Mouse (Mus musculus) midbrain, embryonic 15.5 days (tissue): ENCODE measurements around the gene Thop1. TPM values are rescaled to one million over a fixed set of nuclear protein-coding genes. Genes with fewer than 3 reads are reported as not detected.
A peak's percentile ranks its signal among the peaks of the same experiment; 100 is the strongest.

ENCODE experiments used
- ATAC-seq: fragments of 200-750 bp; cut with Nextera tagmentation; replicated peaks from 2 replicates; pipeline ENCODE4 v1.8.0; 2017; ENCODE audit warnings: moderate TSS enrichment
- H3K27ac ChIP-seq: fragments of 300-500 bp; sonication (generic); 2 replicates; pipeline ENCODE4 v1.5.1; 2015; ENCODE audit warnings: mild to moderate bottlenecking, inconsistent platforms
- H3K27me3 ChIP-seq: fragments of 300-500 bp; sonication (generic); replicated peaks from 2 replicates; pipeline ENCODE4 v1.6.1; 2015; ENCODE audit warnings: inconsistent platforms
- H3K36me3 ChIP-seq: fragments of 300-500 bp; sonication (generic); replicated peaks from 2 replicates; pipeline ENCODE4 v1.6.1; 2015; ENCODE audit warnings: inconsistent platforms
- H3K4me1 ChIP-seq: fragments of 300-500 bp; sonication (generic); 2 replicates; pipeline ENCODE4 v1.6.1; 2015; ENCODE audit warnings: inconsistent platforms
- H3K4me2 ChIP-seq: fragments of 300-500 bp; sonication (generic); 2 replicates; pipeline ENCODE4 v1.6.1; 2015; ENCODE audit warnings: inconsistent platforms, mild to moderate bottlenecking, moderate library complexity
- H3K4me3 ChIP-seq: fragments of 300-500 bp; sonication (generic); 2 replicates; pipeline ENCODE4 v1.5.1; 2015; ENCODE audit warnings: mild to moderate bottlenecking, inconsistent platforms
- H3K9ac ChIP-seq: fragments of 300-500 bp; sonication (generic); 2 replicates; pipeline ENCODE4 v1.6.1; 2015; ENCODE audit warnings: mild to moderate bottlenecking, inconsistent platforms
- H3K9me3 ChIP-seq: fragments of 300-500 bp; sonication (generic); 2 replicates; pipeline ENCODE4 v1.6.1; 2016; ENCODE audit warnings: inconsistent platforms
- whole genome bisulfite sequencing: fragments of 180-500 bp; shearing (Covaris S2); methylation state at CpG from one replicate; pipeline ENCODE4 v1.1.7; 2015; ENCODE audit warnings: mixed read lengths; 5-methylcytosine and 5-hydroxymethylcytosine counted together
- polyA plus RNA-seq: library from polyadenylated mRNA; unstranded; fragments of >200 nt; fragmentation: Nextera tagmentation; extraction: Ambion mirVana; gene quantifications from 2 replicates; pipeline ENCODE4 v1.2.1, GENCODE M21; 2015

Thop1 gene
- polyA plus RNA-seq, 1 experiment from 2014 or later, result 52.2 TPM

DNA sequence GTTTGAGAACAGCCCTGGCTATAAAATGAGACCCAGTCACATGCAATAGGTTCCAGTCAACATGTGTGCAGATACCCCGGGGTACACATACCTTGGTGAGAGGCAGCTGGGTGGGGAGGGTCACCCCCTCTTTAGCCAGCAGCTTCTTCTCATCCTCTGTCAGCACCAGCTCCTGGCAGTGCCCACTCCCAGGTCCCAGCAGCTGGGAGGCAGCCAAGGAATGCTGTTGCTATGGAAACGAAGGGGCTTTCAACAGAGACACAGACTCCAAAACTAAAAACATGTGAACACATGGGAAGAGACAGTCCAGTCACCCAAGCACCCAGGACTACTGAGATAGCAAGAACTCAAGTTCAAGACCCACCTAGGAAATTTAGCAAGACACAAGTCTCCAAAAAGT, 19.4 kb downstream of the Thop1 start:
- 0 out of 2 replicates have a peak, but pooled peaks have one; percentile 43 for ATAC-seq
- H3K4me2 ChIP-seq, result no peak overlapping the region
- H3K27ac ChIP-seq, result no peak overlapping the region
- no peak overlapping the region for H3K9ac ChIP-seq
- H3K4me1 ChIP-seq, result no peaks in the 10 kb centered on the region
- peaks cover 2% of the 10 kb centered on the region; the same call in 1 of the 2 replicates for H3K27me3 ChIP-seq
- no peaks in the 10 kb centered on the region for H3K9me3 ChIP-seq
- no peaks in the 10 kb centered on the region for H3K36me3 ChIP-seq
- 56% methylated on average over 2 of the region's 2 CpGs for WGBS
- H3K4me3 ChIP-seq, result no peak overlapping the region

DNA sequence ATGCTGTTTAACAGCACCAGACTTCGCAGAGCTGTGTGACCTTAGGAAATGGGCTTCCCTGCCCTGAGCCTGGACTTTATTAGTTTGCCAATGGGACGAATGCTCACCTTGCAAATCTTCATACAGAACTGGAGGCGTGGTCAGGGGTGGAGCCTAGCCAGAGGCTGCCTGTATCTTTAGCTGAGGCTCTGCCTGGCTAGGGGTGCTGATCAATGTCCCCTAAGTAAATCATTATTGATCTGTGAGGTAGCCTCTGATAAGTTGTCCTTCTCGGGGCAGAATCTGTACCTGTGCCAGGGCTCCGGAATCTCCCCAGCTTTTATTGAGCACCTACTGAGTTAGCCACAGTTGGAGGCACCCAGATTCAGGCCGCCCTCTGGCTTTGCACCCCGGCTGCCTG, 20.8 kb downstream of the Thop1 start:
- peaks cover 2% of the 10 kb centered on the region; the same call in 1 of the 2 replicates for H3K27me3 ChIP-seq
- H3K4me3 ChIP-seq, result no peak overlapping the region
- no peaks in the 10 kb centered on the region for H3K36me3 ChIP-seq
- no peak for ATAC-seq
- H3K9ac ChIP-seq, result no peak overlapping the region
- H3K4me1 ChIP-seq, result no peaks in the 10 kb centered on the region
- 79% methylated on average over 7 of the region's 7 CpGs for WGBS
- no peak overlapping the region for H3K27ac ChIP-seq
- H3K4me2 ChIP-seq, result no peak overlapping the region
- H3K9me3 ChIP-seq, result no peaks in the 10 kb centered on the region

DNA sequence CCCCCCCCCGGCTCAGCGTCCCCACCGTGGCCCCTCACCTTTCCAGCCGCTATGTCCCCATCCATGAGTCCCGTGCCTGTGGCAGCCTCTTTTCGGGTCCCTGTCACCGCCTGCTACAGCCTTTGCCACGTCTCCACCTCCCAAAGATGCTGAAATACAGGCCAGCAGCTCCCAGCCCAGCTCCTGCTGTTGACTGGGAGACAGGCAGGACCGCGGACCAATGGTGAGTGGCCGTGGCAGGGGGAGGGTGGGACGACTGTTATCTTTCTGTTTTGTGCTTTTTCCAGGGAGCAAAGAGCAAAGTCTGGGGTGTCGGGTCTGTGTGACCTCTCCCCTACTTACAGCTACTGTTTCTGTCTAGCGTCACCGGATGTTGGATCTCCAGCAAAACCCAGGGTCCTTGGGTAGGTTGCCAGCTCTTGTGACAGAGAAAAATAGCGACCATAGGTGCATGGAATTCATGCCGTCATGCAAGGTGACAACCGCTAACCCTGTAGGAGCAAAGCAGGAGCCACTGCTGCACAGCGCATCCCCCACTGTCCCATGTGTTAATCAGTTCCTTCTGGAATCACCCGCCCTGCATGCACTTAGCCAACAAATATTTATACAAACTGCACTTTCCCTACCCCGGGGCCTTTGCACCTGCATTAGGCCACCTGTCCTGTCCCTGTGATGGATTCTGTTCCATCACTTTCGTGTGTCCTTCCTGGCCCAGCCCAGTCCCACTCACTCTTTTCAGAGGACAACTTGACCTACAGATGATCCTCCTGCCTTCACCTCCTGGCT, 22.8 kb downstream of the Thop1 start:
- Histone ChIP-seq H3K4me2 (no peak overlapping the region), H3K9ac (no peak overlapping the region), H3K27me3 (peaks cover 2% of the 10 kb centered on the region; the same call in 1 of the 2 replicates), H3K4me1 (no peaks in the 10 kb centered on the region), H3K9me3 (no peaks in the 10 kb centered on the region), H3K27ac (no peak overlapping the region), H3K4me3 (no peak overlapping the region), H3K36me3 (no peaks in the 10 kb centered on the region)
- no peak for ATAC-seq
- 58% methylated on average over 22 of the region's 22 CpGs for WGBS

DNA sequence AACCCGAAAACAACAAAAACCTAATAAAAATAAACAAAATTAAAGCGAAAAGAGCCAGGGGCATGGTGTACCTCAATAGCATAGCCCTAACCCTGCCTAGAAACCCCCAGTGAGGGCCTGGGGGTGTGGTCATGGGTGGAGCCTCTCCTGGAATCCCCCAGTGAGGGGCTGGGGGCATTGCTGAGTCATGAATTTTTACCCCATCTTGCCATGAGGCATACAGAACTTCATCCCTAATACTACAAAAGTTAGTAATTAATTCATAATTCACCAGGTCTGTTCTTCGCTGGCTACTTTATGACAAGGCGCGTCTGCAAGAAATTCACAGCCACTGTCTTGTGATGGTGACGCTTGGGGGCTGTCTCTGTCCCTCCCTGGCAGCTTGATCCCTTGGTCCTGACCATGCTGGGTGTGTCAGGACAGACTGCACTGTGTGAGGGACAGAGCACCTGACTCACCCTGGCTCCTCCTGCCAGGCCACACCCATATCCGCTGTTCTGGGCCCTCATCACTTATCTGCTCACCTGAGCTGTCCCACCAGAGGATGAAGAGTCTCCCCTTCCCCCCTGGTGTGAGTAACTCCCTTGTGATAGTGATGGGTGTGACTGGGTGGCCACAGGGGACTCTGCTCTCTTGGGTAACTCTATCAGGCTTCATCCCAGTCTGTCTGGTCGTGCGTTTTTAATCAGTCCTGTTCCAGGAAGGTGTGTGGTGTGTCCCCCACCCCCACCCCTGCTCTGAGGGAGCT, 25.3 kb downstream of the Thop1 start:
- H3K4me2 ChIP-seq, result no peak overlapping the region
- H3K27ac ChIP-seq, result no peak overlapping the region
- peaks cover 2% of the 10 kb centered on the region; the same call in 1 of the 2 replicates for H3K27me3 ChIP-seq
- WGBS, result 70% methylated on average over 9 of the region's 9 CpGs
- H3K9me3 ChIP-seq, result no peaks in the 10 kb centered on the region
- H3K9ac ChIP-seq, result no peak overlapping the region
- H3K36me3 ChIP-seq, result no peaks in the 10 kb centered on the region
- H3K4me3 ChIP-seq, result no peak overlapping the region
- no peaks in the 10 kb centered on the region for H3K4me1 ChIP-seq
- ATAC-seq, result no peak

DNA sequence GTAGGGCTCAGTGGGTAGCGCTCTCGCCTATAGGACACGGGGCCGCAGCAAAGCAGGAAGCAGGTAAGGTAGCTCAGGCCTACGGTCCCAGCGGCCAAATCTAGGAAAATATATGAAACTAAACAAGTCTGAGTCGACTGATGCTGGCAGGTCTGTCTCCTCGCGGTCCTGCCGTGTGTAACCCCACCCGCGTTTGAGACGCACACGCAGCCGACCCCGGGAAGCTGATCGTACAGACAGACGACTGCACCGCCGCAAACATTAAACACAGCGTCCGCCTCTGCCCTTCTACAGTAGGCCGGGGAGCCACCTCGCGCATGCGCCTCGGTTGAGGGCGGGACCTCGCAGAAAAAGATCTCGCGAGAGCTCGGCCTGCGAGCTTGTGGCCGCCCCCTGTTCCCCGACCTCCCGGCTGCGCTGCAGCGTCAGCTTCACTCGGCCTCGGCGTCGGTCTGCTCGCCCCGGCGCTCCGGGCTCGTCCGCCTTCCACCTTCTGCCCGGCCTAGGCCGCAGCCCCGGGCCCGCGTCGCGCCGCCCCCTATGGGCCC, 35.8 kb downstream of the Thop1 start, which contains the start of gene Map2k2:
TSS of gene Map2k2 (plus strand) at position 351 of the 548 bp plus-strand sequence.
- Histone ChIP-seq H3K27ac (peak within 1 kb of the TSS; percentile 99), H3K4me3 (peak within 1 kb of the TSS; percentile 64), H3K36me3 (peaks cover 23% of the 10 kb centered on the region), H3K4me1 (peaks cover 28% of the 10 kb centered on the region), H3K27me3 (no peaks in the 10 kb centered on the region), H3K9me3 (no peaks in the 10 kb centered on the region), H3K4me2 (peak within 1 kb of the TSS; percentile 79), H3K9ac (peak within 1 kb of the TSS; percentile 96)
- ATAC-seq, result peak; percentile 94
- WGBS, result under 1% methylated on average over 55 of the region's 56 CpGs

DNA sequence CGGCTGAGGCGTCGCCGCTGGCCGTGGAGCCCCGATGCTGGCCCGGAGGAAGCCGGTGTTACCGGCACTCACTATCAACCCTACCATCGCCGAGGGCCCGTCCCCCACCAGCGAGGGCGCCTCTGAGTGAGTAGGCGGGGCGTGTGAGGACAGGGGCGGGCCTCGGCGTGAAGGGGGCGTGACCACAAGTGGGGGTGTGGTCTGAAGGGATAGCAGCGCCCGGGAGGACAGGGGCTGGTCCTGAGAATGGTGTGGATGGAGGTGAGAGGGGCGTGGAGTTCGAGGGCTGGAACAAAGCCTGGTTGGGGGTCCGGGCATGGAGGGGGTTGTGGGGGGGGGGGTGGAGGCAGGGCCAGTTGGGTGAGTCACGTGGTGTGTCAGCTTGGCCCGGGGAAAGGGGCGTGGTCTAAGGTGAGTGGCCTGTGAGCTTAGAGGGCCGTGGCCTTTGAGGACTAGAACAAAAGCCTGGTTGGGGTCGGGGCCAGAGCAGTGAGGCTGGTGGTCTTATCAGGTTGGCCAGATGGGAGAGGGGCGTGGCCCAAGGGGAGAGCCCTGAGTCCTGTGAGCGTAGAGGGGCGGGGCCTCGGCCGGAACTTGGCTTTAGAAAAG, 36.4 kb downstream of the Thop1 start:
- peak overlapping the region; percentile 79 for H3K4me2 ChIP-seq
- H3K9me3 ChIP-seq, result no peaks in the 10 kb centered on the region
- H3K4me3 ChIP-seq, result peak overlapping the region; percentile 64
- H3K9ac ChIP-seq, result peak overlapping the region; percentile 96
- no peaks in the 10 kb centered on the region for H3K27me3 ChIP-seq
- H3K4me1 ChIP-seq, result peaks cover 28% of the 10 kb centered on the region
- peak overlapping the region; percentile 99 for H3K27ac ChIP-seq
- WGBS, result 1% methylated on average over 35 of the region's 35 CpGs
- ATAC-seq, result peak; percentile 81
- peaks cover 29% of the 10 kb centered on the region for H3K36me3 ChIP-seq

DNA sequence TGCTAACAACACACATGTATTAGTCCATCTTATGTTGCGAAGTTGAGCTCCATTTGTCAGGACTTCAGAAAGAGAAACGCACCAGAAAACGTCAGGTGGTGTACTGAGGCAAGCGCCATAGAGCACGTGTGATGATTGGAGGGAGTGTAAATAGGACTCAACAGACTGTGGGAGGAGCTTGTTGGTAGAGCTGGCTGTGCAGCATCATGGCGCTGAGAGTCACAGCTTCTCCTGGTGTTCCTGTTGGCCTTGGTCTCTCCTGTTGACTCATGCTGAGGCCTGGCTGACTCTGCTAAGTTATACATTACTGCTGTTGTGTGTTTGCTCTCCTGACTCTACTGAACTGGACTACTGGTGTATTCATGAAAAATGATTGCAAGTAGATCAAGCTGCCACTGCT, 43.1 kb downstream of the Thop1 start:
- Histone ChIP-seq H3K9me3 (no peaks in the 10 kb centered on the region), H3K27me3 (no peaks in the 10 kb centered on the region), H3K4me2 (no peak overlapping the region), H3K4me3 (no peak overlapping the region), H3K9ac (no peak overlapping the region), H3K27ac (no peak overlapping the region), H3K4me1 (0 out of 2 replicates have a peak, but pooled peaks cover 7% of the 10 kb centered on the region), H3K36me3 (peaks cover 70% of the 10 kb centered on the region)
- no peak for ATAC-seq
- WGBS, result 94% methylated on average over 6 of the region's 6 CpGs

DNA sequence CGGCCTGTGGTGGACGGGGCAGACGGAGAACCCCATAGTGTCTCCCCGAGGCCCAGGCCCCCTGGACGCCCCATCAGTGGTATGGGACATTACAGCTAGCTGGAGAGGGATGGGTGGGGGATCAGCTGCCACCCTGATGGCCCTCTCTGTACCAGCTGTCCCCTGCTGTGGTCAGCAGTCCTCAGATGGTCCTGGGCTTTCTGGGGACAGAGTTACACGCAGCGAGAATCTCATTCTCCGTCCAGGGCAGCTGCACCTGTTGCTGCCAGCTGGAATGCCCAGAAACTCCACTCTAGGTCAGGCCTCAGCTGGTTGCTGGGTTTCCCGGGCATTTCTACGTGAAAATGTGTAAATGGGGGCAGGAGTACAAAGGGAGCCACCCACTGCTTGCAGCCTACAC, 49.8 kb downstream of the Thop1 start:
- Histone ChIP-seq H3K27ac (no peak overlapping the region), H3K4me1 (no peaks in the 10 kb centered on the region), H3K9ac (no peak overlapping the region), H3K4me3 (no peak overlapping the region), H3K36me3 (peaks cover 76% of the 10 kb centered on the region), H3K4me2 (no peak overlapping the region), H3K27me3 (no peaks in the 10 kb centered on the region), H3K9me3 (no peaks in the 10 kb centered on the region)
- ATAC-seq, result no peak
- WGBS, result 95% methylated on average over 10 of the region's 10 CpGs

DNA sequence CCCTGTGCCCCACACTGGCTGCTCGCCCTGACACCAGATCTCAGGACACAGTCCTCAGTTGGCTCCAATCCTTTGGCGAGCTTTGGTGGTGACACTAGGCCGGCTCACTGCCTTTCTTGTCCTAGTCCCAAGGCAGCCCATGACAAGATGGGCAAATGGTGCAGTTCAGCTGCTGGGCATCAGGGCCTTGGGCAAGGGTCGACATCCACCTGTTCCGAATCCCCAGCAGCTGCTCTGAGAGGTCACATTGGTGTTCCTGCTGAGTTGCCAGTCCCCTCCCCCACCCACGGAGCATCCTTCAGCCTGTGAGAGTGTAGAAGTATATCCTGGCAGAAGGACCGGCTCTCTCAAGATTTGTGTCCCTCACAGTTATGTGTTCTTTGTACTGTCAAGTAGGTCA, 50.8 kb downstream of the Thop1 start:
- H3K4me3 ChIP-seq, result no peak overlapping the region
- H3K9ac ChIP-seq, result no peak overlapping the region
- H3K4me2 ChIP-seq, result no peak overlapping the region
- H3K4me1 ChIP-seq, result no peaks in the 10 kb centered on the region
- H3K27me3 ChIP-seq, result no peaks in the 10 kb centered on the region
- 86% methylated on average over 7 of the region's 7 CpGs for WGBS
- no peak for ATAC-seq
- H3K27ac ChIP-seq, result no peak overlapping the region
- no peaks in the 10 kb centered on the region for H3K9me3 ChIP-seq
- H3K36me3 ChIP-seq, result peaks cover 66% of the 10 kb centered on the region

DNA sequence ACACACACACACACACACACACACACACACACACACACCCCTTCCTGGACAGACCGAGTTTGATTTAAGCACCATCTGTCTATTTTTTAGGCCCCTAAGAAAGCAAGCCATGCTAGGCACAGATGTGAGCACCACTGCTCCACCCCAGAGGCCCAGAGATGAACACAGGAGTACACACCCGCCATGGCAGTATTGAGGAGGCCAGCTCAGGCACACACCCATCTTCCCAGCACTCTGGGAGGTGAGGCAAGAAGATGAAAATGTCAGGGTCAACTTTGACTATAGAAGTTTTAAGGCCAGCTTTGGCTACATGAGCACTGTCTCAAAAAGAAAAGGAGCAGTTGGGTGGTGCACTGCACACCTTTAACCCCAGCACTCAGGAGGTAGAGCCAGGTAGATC, 53.1 kb downstream of the Thop1 start:
- H3K27ac ChIP-seq, result no peak overlapping the region
- 90% methylated on average over 2 of the region's 2 CpGs for WGBS
- H3K36me3 ChIP-seq, result peaks cover 50% of the 10 kb centered on the region
- no peaks in the 10 kb centered on the region for H3K4me1 ChIP-seq
- H3K27me3 ChIP-seq, result no peaks in the 10 kb centered on the region
- no peak for ATAC-seq
- H3K9me3 ChIP-seq, result no peaks in the 10 kb centered on the region
- no peak overlapping the region for H3K4me2 ChIP-seq
- no peak overlapping the region for H3K4me3 ChIP-seq
- H3K9ac ChIP-seq, result no peak overlapping the region

DNA sequence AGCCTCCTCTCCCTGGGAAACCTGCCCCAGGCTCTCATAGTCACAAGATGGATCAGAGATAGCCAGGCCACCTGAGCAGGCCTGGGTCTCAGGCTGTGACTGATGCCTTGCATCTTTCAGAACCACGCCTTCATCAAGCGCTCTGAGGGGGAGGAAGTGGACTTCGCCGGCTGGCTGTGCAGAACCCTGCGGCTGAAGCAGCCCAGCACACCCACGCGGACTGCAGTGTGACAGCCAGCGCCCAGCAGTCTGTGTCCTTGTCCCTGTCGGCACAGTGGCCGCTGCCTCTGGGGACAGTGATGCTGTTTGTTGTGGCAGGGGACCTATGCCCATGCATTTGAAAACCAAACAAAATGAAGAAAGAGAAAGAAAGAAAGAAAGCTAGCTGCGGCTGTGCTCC, 53.7 kb downstream of the Thop1 start:
- Histone ChIP-seq H3K4me2 (no peak overlapping the region), H3K27me3 (peaks cover 3% of the 10 kb centered on the region; the same call in 1 of the 2 replicates), H3K27ac (no peak overlapping the region), H3K4me3 (no peak overlapping the region), H3K4me1 (peaks cover 1% of the 10 kb centered on the region; the same call in 1 of the 2 replicates), H3K9ac (no peak overlapping the region), H3K9me3 (no peaks in the 10 kb centered on the region), H3K36me3 (peaks cover 46% of the 10 kb centered on the region)
- ATAC-seq, result no peak
- WGBS, result 86% methylated on average over 11 of the region's 11 CpGs
